Mouse (Mus musculus): ENCODE results near the gene Vmn2r95. TPM values are rescaled to one million over a fixed set of nuclear protein-coding genes. Genes with fewer than 3 reads are reported as not detected.

Gene Vmn2r95
- polyA plus RNA-seq (2017; shearing (Covaris generic)) = not detected

DNA sequence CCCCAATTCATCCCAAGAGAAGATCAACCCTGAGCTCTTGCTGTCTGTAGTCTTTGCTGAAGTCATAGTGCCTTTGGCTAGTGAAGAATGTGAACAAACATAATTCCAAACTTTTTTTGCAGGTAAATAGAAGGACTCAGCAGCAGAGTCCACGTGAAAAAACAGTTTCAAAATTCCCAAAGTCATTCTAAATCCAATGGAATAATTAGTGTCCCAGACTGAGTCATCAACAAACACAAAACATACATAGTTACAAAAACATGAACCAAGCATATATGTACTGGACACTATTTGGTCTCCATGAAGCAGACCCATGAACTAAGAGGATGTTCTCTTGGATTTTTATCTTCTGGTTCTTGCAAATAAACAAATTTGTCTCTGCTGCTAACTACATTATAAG, at the start of gene Vmn2r95:
Gene Vmn2r95, plus strand, starts transcription at position 301 of the 400 bp plus-strand sequence.

Other genes starting within 250 kb of the Vmn2r95 start
- not detected for gene Vmn2r94, start 146.3 kb upstream of the Vmn2r95 start, polyA plus RNA-seq (2017; shearing (Covaris generic))
- gene Vmn2r93, start 126.0 kb upstream of the Vmn2r95 start, polyA plus RNA-seq (2017; shearing (Covaris generic)) = not detected
- 1.5 TPM for gene Vmn2r96, start 149.1 kb downstream of the Vmn2r95 start, polyA plus RNA-seq (2017; shearing (Covaris generic))